Mouse (Mus musculus) limb, embryonic 12.5 days (tissue): ENCODE measurements around the gene Fancd2os. TPM values are rescaled to one million over a fixed set of nuclear protein-coding genes. Genes with fewer than 3 reads are reported as not detected.
A peak's percentile ranks its signal among the peaks of the same experiment; 100 is the strongest.

Source experiments
- ATAC-seq: fragments of 200-750 bp; cut with Nextera tagmentation; 2 replicates; pipeline ENCODE4 v1.8.0; 2017; ENCODE audit warnings: low read depth, moderate TSS enrichment; ENCODE audit not compliant: insufficient number of reproducible peaks, insufficient read depth, low FRiP score, low TSS enrichment
- H3K27ac ChIP-seq: fragments of 300-500 bp; sonication (generic); 2 replicates; pipeline ENCODE4 v1.5.1; 2016; ENCODE audit warnings: mild to moderate bottlenecking, moderate library complexity
- H3K27me3 ChIP-seq: fragments of 300-500 bp; sonication (generic); 2 replicates; pipeline ENCODE4 v1.6.1; 2016; ENCODE audit warnings: mild to moderate bottlenecking, moderate library complexity
- H3K36me3 ChIP-seq: fragments of 300-500 bp; sonication (generic); 2 replicates; pipeline ENCODE4 v1.6.1; 2016; ENCODE audit warnings: mild to moderate bottlenecking, moderate library complexity
- H3K4me1 ChIP-seq: fragments of 300-500 bp; sonication (generic); replicated peaks from 2 replicates; pipeline ENCODE4 v1.6.1; 2016
- H3K4me2 ChIP-seq: fragments of 300-500 bp; sonication (generic); 2 replicates; pipeline ENCODE4 v1.6.1; 2016; ENCODE audit warnings: mild to moderate bottlenecking, moderate library complexity
- H3K4me3 ChIP-seq: fragments of 300-500 bp; sonication (generic); replicated peaks from 2 replicates; pipeline ENCODE4 v1.5.1; 2016; ENCODE audit warnings: mild to moderate bottlenecking
- H3K9ac ChIP-seq: fragments of 300-500 bp; sonication (generic); replicated peaks from 2 replicates; pipeline ENCODE4 v1.6.1; 2016; ENCODE audit warnings: mild to moderate bottlenecking, moderate library complexity
- H3K9me3 ChIP-seq: fragments of 300-500 bp; sonication (generic); 2 replicates; pipeline ENCODE4 v1.6.1; 2016; ENCODE audit warnings: mild to moderate bottlenecking, moderate library complexity
- WGBS: fragments of 180-500 bp; shearing (Covaris S2); methylation state at CpG from one replicate; pipeline ENCODE4 v1.1.7; 2016; 5-methylcytosine and 5-hydroxymethylcytosine counted together
- polyA plus RNA-seq: library from polyadenylated mRNA; unstranded; fragments of >200 nt; fragmentation: Nextera tagmentation; extraction: Ambion mirVana; gene quantifications from 2 replicates; pipeline ENCODE4 v1.2.1, GENCODE M21; 2016

The Fancd2os gene
- polyA plus RNA-seq, 1 experiment from 2014 or later: not detected

- ATAC-seq: no peak
- Histone ChIP-seq H3K36me3 (peaks cover 52% of the 10 kb centered on the region), H3K9ac (no peak overlapping the region), H3K4me3 (no peak overlapping the region), H3K27ac (0 out of 2 replicates have a peak overlapping the region, but pooled peaks have one; percentile 45), H3K4me2 (no peak overlapping the region), H3K27me3 (no peaks in the 10 kb centered on the region), H3K4me1 (no peaks in the 10 kb centered on the region), H3K9me3 (no peaks in the 10 kb centered on the region)
- WGBS: 70% methylated on average over 1 of the region's 1 CpGs
Measured at GRCm38 (mm10) chr6:113564557-113564956, 36.0 kb downstream of the Fancd2os start.

DNA sequence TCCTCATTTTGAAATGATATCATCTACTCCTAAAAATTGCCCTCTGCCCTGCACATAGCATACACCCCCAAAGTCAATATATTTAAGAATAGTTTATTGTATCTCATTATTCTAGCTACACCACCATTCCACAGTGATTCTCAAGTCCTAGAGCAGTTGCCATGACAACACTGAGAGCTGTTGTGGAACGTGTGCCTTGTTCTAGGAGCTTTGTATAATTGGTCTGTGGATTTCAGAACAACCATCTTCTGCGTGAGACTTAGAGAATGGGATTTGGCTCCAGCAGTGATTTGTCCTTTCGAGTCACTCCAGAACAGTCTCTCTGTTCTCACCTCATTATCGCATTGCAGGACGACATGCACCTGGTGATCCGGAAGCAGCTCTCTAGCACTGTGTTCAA, 40.8 kb downstream of the Fancd2os start:
- Histone ChIP-seq H3K9ac (no peak overlapping the region), H3K36me3 (peaks cover 34% of the 10 kb centered on the region), H3K4me2 (no peak overlapping the region), H3K27ac (no peak overlapping the region), H3K4me1 (no peaks in the 10 kb centered on the region), H3K4me3 (no peak overlapping the region), H3K27me3 (no peaks in the 10 kb centered on the region), H3K9me3 (no peaks in the 10 kb centered on the region)
- 81% methylated on average over 6 of the region's 6 CpGs for WGBS
- ATAC-seq: no peak

Other genes starting within 250 kb of the Fancd2os start
- 45.4 and 48.9 TPM in 2 replicates for gene Tada3, start 222.8 kb downstream of the Fancd2os start, polyA plus RNA-seq
- 336 and 348 TPM in 2 replicates for gene Arpc4, start 222.6 kb downstream of the Fancd2os start, polyA plus RNA-seq
- gene Ttll3, start 211.5 kb downstream of the Fancd2os start, polyA plus RNA-seq: 6.6 and 8.2 TPM in 2 replicates
- 28.0 and 30.9 TPM in 2 replicates for gene Rpusd3, start 181.4 kb downstream of the Fancd2os start, polyA plus RNA-seq
- not detected in 2 replicates for gene Cidec, start 165.0 kb downstream of the Fancd2os start, polyA plus RNA-seq
- gene Jagn1, start 158.1 kb downstream of the Fancd2os start, polyA plus RNA-seq: 75.2 and 77.0 TPM in 2 replicates
- gene Il17re, start 142.2 kb downstream of the Fancd2os start, polyA plus RNA-seq: 3.4 and 3.7 TPM in 2 replicates
- gene Il17rc, start 129.3 kb downstream of the Fancd2os start, polyA plus RNA-seq: 4.2 and 5.1 TPM in 2 replicates
- gene Creld1, start 117.4 kb downstream of the Fancd2os start, polyA plus RNA-seq: 14.1 and 14.9 TPM in 2 replicates
- 0.98 and 1.0 TPM in 2 replicates for gene Prrt3, start 98.8 kb downstream of the Fancd2os start, polyA plus RNA-seq
- 76.4 TPM in 2 replicates for gene Emc3, start 69.1 kb downstream of the Fancd2os start, polyA plus RNA-seq
- gene Fancd2, start 69.0 kb downstream of the Fancd2os start, polyA plus RNA-seq: 14.8 and 16.1 TPM in 2 replicates
- 206 and 211 TPM in 2 replicates for gene Brk1, start 4.1 kb upstream of the Fancd2os start, polyA plus RNA-seq
- 53.3 and 55.9 TPM in 2 replicates for gene Vhl, start 23.2 kb upstream of the Fancd2os start, polyA plus RNA-seq
- gene Irak2, start 37.8 kb upstream of the Fancd2os start, polyA plus RNA-seq: 4.1 and 5.4 TPM in 2 replicates
- 0.83 and 1.1 TPM in 2 replicates for gene Tatdn2, start 96.3 kb upstream of the Fancd2os start, polyA plus RNA-seq
- gene Ghrl, start 119.2 kb upstream of the Fancd2os start, polyA plus RNA-seq: 0.59 and 0.60 TPM in 2 replicates
- 277 and 280 TPM in 2 replicates for gene Sec13, start 140.0 kb upstream of the Fancd2os start, polyA plus RNA-seq